Mouse (Mus musculus): ENCODE measurements around the gene Taok3. TPM values are rescaled to one million over a fixed set of nuclear protein-coding genes. Genes with fewer than 3 reads are reported as not detected.

The Taok3 gene
- polyA plus RNA-seq, 1 experiment from 2014 or later = 16.3 TPM

GRCm38 (mm10) chr5:117166811-117167365 is 47.0 kb downstream of the Taok3 start:
- no peak overlapping the region for H3K4me2 ChIP-seq (replicated peaks; ENCODE audit: low read depth, low read length)
- H3K4me3 ChIP-seq (ENCODE audit: low read length) = no peak overlapping the region
- WGBS = 85% methylated on average over 11 of the region's 11 CpGs
- ATAC-seq (ENCODE audit: low FRiP score, low TSS enrichment) = no peak
- peaks cover 4% of the 10 kb centered on the region; the same call in 1 of the 2 replicates for H3K4me1 ChIP-seq (ENCODE audit: control insufficient read depth, insufficient read depth, low read length)
- no peak overlapping the region for H3K9ac ChIP-seq (ENCODE audit: low read depth, low read length)
- no peaks in the 10 kb centered on the region for H3K27me3 ChIP-seq (ENCODE audit: control insufficient read depth, insufficient read depth, low read length)
- H3K36me3 ChIP-seq (ENCODE audit: control insufficient read depth, insufficient read depth, low read length) = no peaks in the 10 kb centered on the region; the same call in 1 of the 2 replicates
- H3K9me3 ChIP-seq (ENCODE audit: control insufficient read depth, low read length) = no peaks in the 10 kb centered on the region
- no peak overlapping the region for H3K27ac ChIP-seq (ENCODE audit: low read depth, low read length)

- no peak for ATAC-seq (ENCODE audit: low FRiP score, low TSS enrichment)
- Histone ChIP-seq H3K4me3 (ENCODE audit: low read length) (no peak overlapping the region), H3K36me3 (ENCODE audit: control insufficient read depth, insufficient read depth, low read length) (no peaks in the 10 kb centered on the region; the same call in 1 of the 2 replicates), H3K9ac (ENCODE audit: low read depth, low read length) (no peak overlapping the region), H3K4me1 (ENCODE audit: control insufficient read depth, insufficient read depth, low read length) (no peaks in the 10 kb centered on the region), H3K27me3 (ENCODE audit: control insufficient read depth, insufficient read depth, low read length) (no peaks in the 10 kb centered on the region), H3K9me3 (ENCODE audit: control insufficient read depth, low read length) (no peaks in the 10 kb centered on the region), H3K27ac (ENCODE audit: low read depth, low read length) (no peak overlapping the region), H3K4me2 (replicated peaks; ENCODE audit: low read depth, low read length) (no peak overlapping the region)
- 95% methylated on average over 14 of the region's 14 CpGs for WGBS
Measured at GRCm38 (mm10) chr5:117168351-117169100, 48.6 kb downstream of the Taok3 start.

- Histone ChIP-seq H3K27ac (ENCODE audit: low read depth, low read length) (no peak overlapping the region), H3K36me3 (ENCODE audit: control insufficient read depth, insufficient read depth, low read length) (no peaks in the 10 kb centered on the region), H3K9ac (ENCODE audit: low read depth, low read length) (no peak overlapping the region), H3K4me1 (ENCODE audit: control insufficient read depth, insufficient read depth, low read length) (no peaks in the 10 kb centered on the region), H3K4me3 (ENCODE audit: low read length) (no peak overlapping the region), H3K9me3 (ENCODE audit: control insufficient read depth, low read length) (no peaks in the 10 kb centered on the region), H3K27me3 (ENCODE audit: control insufficient read depth, insufficient read depth, low read length) (no peaks in the 10 kb centered on the region), H3K4me2 (replicated peaks; ENCODE audit: low read depth, low read length) (no peak overlapping the region)
- 92% methylated on average over 7 of the region's 7 CpGs for whole genome bisulfite sequencing
- no peak for ATAC-seq (ENCODE audit: low FRiP score, low TSS enrichment)
Measured at GRCm38 (mm10) chr5:117174057-117174456, 54.1 kb downstream of the Taok3 start.

GRCm38 (mm10) chr5:117175896-117176295 is 56.0 kb downstream of the Taok3 start:
- Histone ChIP-seq H3K36me3 (ENCODE audit: control insufficient read depth, insufficient read depth, low read length) (no peaks in the 10 kb centered on the region), H3K9ac (ENCODE audit: low read depth, low read length) (no peak overlapping the region), H3K4me2 (replicated peaks; ENCODE audit: low read depth, low read length) (no peak overlapping the region), H3K4me1 (ENCODE audit: control insufficient read depth, insufficient read depth, low read length) (no peaks in the 10 kb centered on the region), H3K4me3 (ENCODE audit: low read length) (no peak overlapping the region), H3K9me3 (ENCODE audit: control insufficient read depth, low read length) (no peaks in the 10 kb centered on the region), H3K27ac (ENCODE audit: low read depth, low read length) (no peak overlapping the region), H3K27me3 (ENCODE audit: control insufficient read depth, insufficient read depth, low read length) (no peaks in the 10 kb centered on the region)
- no peak for ATAC-seq (ENCODE audit: low FRiP score, low TSS enrichment)
- 78% methylated on average over 8 of the region's 8 CpGs for WGBS

GRCm38 (mm10) chr5:117178079-117178478 is 58.1 kb downstream of the Taok3 start:
- no peak overlapping the region for H3K9ac ChIP-seq (ENCODE audit: low read depth, low read length)
- H3K9me3 ChIP-seq (ENCODE audit: control insufficient read depth, low read length) = no peaks in the 10 kb centered on the region
- no peak overlapping the region for H3K4me3 ChIP-seq (ENCODE audit: low read length)
- H3K36me3 ChIP-seq (ENCODE audit: control insufficient read depth, insufficient read depth, low read length) = no peaks in the 10 kb centered on the region
- 60% methylated on average over 6 of the region's 6 CpGs for WGBS
- no peaks in the 10 kb centered on the region for H3K27me3 ChIP-seq (ENCODE audit: control insufficient read depth, insufficient read depth, low read length)
- no peaks in the 10 kb centered on the region for H3K4me1 ChIP-seq (ENCODE audit: control insufficient read depth, insufficient read depth, low read length)
- H3K4me2 ChIP-seq (replicated peaks; ENCODE audit: low read depth, low read length) = no peak overlapping the region
- no peak overlapping the region for H3K27ac ChIP-seq (ENCODE audit: low read depth, low read length)
- no peak for ATAC-seq (ENCODE audit: low FRiP score, low TSS enrichment)

- WGBS = 40% methylated on average over 6 of the region's 6 CpGs
- no peaks in the 10 kb centered on the region for H3K27me3 ChIP-seq (ENCODE audit: control insufficient read depth, insufficient read depth, low read length)
- H3K4me1 ChIP-seq (ENCODE audit: control insufficient read depth, insufficient read depth, low read length) = no peaks in the 10 kb centered on the region
- H3K4me3 ChIP-seq (ENCODE audit: low read length) = no peak overlapping the region
- no peaks in the 10 kb centered on the region for H3K36me3 ChIP-seq (ENCODE audit: control insufficient read depth, insufficient read depth, low read length)
- H3K27ac ChIP-seq (ENCODE audit: low read depth, low read length) = no peak overlapping the region
- no peak overlapping the region for H3K4me2 ChIP-seq (replicated peaks; ENCODE audit: low read depth, low read length)
- ATAC-seq (ENCODE audit: low FRiP score, low TSS enrichment) = no peak
- H3K9ac ChIP-seq (ENCODE audit: low read depth, low read length) = no peak overlapping the region
- no peaks in the 10 kb centered on the region for H3K9me3 ChIP-seq (ENCODE audit: control insufficient read depth, low read length)
Measured at GRCm38 (mm10) chr5:117178486-117178885, 58.6 kb downstream of the Taok3 start.

GRCm38 (mm10) chr5:117181921-117182320 is 62.0 kb downstream of the Taok3 start:
- H3K9me3 ChIP-seq (ENCODE audit: control insufficient read depth, low read length) = peaks cover 13% of the 10 kb centered on the region
- no peak overlapping the region; the same call in 1 of the 2 replicates for H3K27ac ChIP-seq (ENCODE audit: low read depth, low read length)
- no peak overlapping the region for H3K4me3 ChIP-seq (ENCODE audit: low read length)
- no peak for ATAC-seq (ENCODE audit: low FRiP score, low TSS enrichment)
- H3K4me1 ChIP-seq (ENCODE audit: control insufficient read depth, insufficient read depth, low read length) = no peaks in the 10 kb centered on the region
- H3K9ac ChIP-seq (ENCODE audit: low read depth, low read length) = no peak overlapping the region
- 16% methylated on average over 5 of the region's 5 CpGs for WGBS
- no peaks in the 10 kb centered on the region for H3K27me3 ChIP-seq (ENCODE audit: control insufficient read depth, insufficient read depth, low read length)
- H3K4me2 ChIP-seq (replicated peaks; ENCODE audit: low read depth, low read length) = no peak overlapping the region
- no peaks in the 10 kb centered on the region for H3K36me3 ChIP-seq (ENCODE audit: control insufficient read depth, insufficient read depth, low read length)

GRCm38 (mm10) chr5:117182411-117182810 is 62.5 kb downstream of the Taok3 start:
- no peak for ATAC-seq (ENCODE audit: low FRiP score, low TSS enrichment)
- WGBS = 62% methylated on average over 3 of the region's 3 CpGs
- no peaks in the 10 kb centered on the region for H3K27me3 ChIP-seq (ENCODE audit: control insufficient read depth, insufficient read depth, low read length)
- H3K36me3 ChIP-seq (ENCODE audit: control insufficient read depth, insufficient read depth, low read length) = no peaks in the 10 kb centered on the region
- no peaks in the 10 kb centered on the region for H3K4me1 ChIP-seq (ENCODE audit: control insufficient read depth, insufficient read depth, low read length)
- H3K4me3 ChIP-seq (ENCODE audit: low read length) = no peak overlapping the region
- no peak overlapping the region for H3K9ac ChIP-seq (ENCODE audit: low read depth, low read length)
- no peak overlapping the region for H3K27ac ChIP-seq (ENCODE audit: low read depth, low read length)
- peaks cover 13% of the 10 kb centered on the region for H3K9me3 ChIP-seq (ENCODE audit: control insufficient read depth, low read length)
- H3K4me2 ChIP-seq (replicated peaks; ENCODE audit: low read depth, low read length) = no peak overlapping the region

- Histone ChIP-seq H3K4me3 (ENCODE audit: low read length) (no peak overlapping the region), H3K4me2 (replicated peaks; ENCODE audit: low read depth, low read length) (no peak overlapping the region), H3K27ac (ENCODE audit: low read depth, low read length) (no peak overlapping the region), H3K9ac (ENCODE audit: low read depth, low read length) (no peak overlapping the region), H3K27me3 (ENCODE audit: control insufficient read depth, insufficient read depth, low read length) (no peaks in the 10 kb centered on the region), H3K36me3 (ENCODE audit: control insufficient read depth, insufficient read depth, low read length) (no peaks in the 10 kb centered on the region), H3K4me1 (ENCODE audit: control insufficient read depth, insufficient read depth, low read length) (no peaks in the 10 kb centered on the region), H3K9me3 (ENCODE audit: control insufficient read depth, low read length) (peaks cover 13% of the 10 kb centered on the region)
- no peak for ATAC-seq (ENCODE audit: low FRiP score, low TSS enrichment)
- WGBS = 84% methylated on average over 6 of the region's 6 CpGs
Measured at GRCm38 (mm10) chr5:117184832-117185231, 64.9 kb downstream of the Taok3 start.
